Mouse (Mus musculus): ENCODE data around the gene Gm525. TPM values are rescaled to one million over a fixed set of nuclear protein-coding genes. Genes with fewer than 3 reads are reported as not detected.

Gene Gm525
- total and polyA plus RNA-seq, 3 experiments: not detected

DNA sequence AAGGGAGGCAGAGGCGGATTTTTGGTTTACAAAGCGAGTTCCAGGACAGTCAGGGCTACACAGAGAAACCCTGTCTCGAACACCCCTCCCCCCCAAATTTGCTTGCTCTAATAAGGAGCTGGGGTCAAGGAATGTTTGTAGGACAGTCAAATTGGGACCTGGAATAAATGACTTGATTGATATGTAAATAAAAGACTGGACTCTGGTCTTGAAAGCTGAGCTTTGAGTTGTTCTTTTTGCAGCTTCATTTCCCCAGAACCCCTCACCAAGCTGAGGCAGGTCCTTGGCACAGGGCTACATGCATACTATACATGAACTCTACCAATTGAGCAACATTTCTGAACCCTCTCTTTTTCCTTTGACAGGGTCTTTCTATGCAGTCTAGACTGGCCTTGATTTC is 27.6 kb upstream of the Gm525 start:
- H3K27me3 ChIP-seq (ENCODE audit: control insufficient read depth in 1 of 2, insufficient read depth in 2 of 2, low read length in 2 of 2): no peaks in the 10 kb centered on the region
- no peak overlapping the region for H3K27ac ChIP-seq (ENCODE audit: control insufficient read depth, low read depth, low read length)
- TF ChIP-seq ZNF384 (IDR thresholded peaks at IDR 0.05; ENCODE audit: low read depth, low read length) (no peak), MXI1 (IDR thresholded peaks at IDR 0.05; ENCODE audit: low read depth, low read length) (no peak), GATA1 (IDR thresholded peaks at IDR 0.05; ENCODE audit: low read depth, low read length) (no peak), TAL1 (IDR thresholded peaks at IDR 0.05; ENCODE audit: low read length) (no peak), NRF1 (IDR thresholded peaks at IDR 0.05; ENCODE audit: insufficient read depth, low read depth, low read length, poor library complexity, severe bottlenecking) (no peak), CTCF (IDR thresholded peaks at IDR 0.05 in 2 of 3, conservative IDR thresholded peaks at IDR 0.05 in 1 of 3; ENCODE audit: control insufficient read depth in 1 of 3, insufficient read depth in 1 of 3, low read depth in 2 of 3, low read length in 3 of 3, poor library complexity in 1 of 3, severe bottlenecking in 1 of 3) (no peak), MAZ (IDR thresholded peaks at IDR 0.05; ENCODE audit: low read depth, low read length) (no peak), BHLHE40 (IDR thresholded peaks at IDR 0.05; ENCODE audit: borderline replicate concordance, low read depth, low read length) (no peak), UBTF (IDR thresholded peaks at IDR 0.05; ENCODE audit: borderline replicate concordance, insufficient read depth, low read depth, low read length) (no peak), E2F4 (IDR thresholded peaks at IDR 0.05; ENCODE audit: borderline replicate concordance, low read depth, low read length) (no peak), MYC (IDR thresholded peaks at IDR 0.05; ENCODE audit: low read depth, low read length) (no peak), NELFE (IDR thresholded peaks at IDR 0.05; ENCODE audit: low read depth, low read length) (no peak), CHD2 (IDR thresholded peaks at IDR 0.05; ENCODE audit: low read length) (no peak)
- no peak overlapping the region for H3K9ac ChIP-seq (ENCODE audit: control insufficient read depth, low read depth, low read length, poor library complexity, severe bottlenecking)
- no peak for DNase-seq (ENCODE audit: low read depth, low spot score)
- H3K4me1 ChIP-seq (ENCODE audit: control insufficient read depth in 1 of 2, insufficient read depth in 2 of 2, low read length in 2 of 2): no peaks in the 10 kb centered on the region
- H3K36me3 ChIP-seq (ENCODE audit: control insufficient read depth in 1 of 2, insufficient read depth in 2 of 2, low read length in 2 of 2): peaks cover 0 to 10% of the 10 kb centered on the region in 2 experiments; a peak in 2 of 4 replicates
- H3K4me3 ChIP-seq (ENCODE audit: control insufficient read depth in 1 of 2, insufficient read depth in 1 of 2, low read depth in 2 of 2, low read length in 2 of 2): no peak overlapping the region
- no peaks in the 10 kb centered on the region for H3K9me3 ChIP-seq (replicated peaks; ENCODE audit: insufficient read depth, low read length)
- no peaks in the 10 kb centered on the region for H3K79me2 ChIP-seq (ENCODE audit: control insufficient read depth, insufficient read depth, low read length, poor library complexity)

DNA sequence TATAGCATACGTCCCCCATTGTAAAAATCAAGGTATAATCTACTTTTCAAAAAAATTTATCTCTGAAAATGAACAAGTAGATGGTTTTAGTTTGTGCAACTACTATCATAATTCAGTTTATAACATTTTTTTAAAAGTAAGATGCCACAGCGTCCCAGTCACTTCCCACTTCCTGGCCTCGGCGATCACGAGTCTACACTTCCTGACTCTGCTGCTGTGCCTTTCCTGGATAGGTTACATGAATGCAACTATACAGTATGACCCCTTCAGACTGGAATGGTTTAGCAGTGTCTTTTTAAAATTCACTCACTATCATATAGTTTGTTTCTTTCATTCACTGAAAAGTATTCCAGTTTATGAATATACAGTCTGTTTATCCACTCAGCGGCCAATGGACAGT is 21.9 kb upstream of the Gm525 start:
- TF ChIP-seq SIN3A (IDR thresholded peaks at IDR 0.05; ENCODE audit: low read length) (no peak), KAT2A (conservative IDR thresholded peaks at IDR 0.05; ENCODE audit: low read depth, low read length) (no peak), ZKSCAN1 (IDR thresholded peaks at IDR 0.05; ENCODE audit: low read depth, low read length) (no peak), POLR2A (IDR thresholded peaks at IDR 0.05; ENCODE audit: control insufficient read depth in 1 of 2, insufficient read depth in 1 of 2, low read depth in 1 of 2, low read length in 2 of 2, poor library complexity in 1 of 2) (no peak), MAZ (IDR thresholded peaks at IDR 0.05; ENCODE audit: low read depth, low read length) (no peak), MYC (IDR thresholded peaks at IDR 0.05; ENCODE audit: low read depth, low read length) (no peak), CTCF (IDR thresholded peaks at IDR 0.05 in 2 of 3, conservative IDR thresholded peaks at IDR 0.05 in 1 of 3; ENCODE audit: control insufficient read depth in 1 of 3, insufficient read depth in 1 of 3, low read depth in 2 of 3, low read length in 3 of 3, poor library complexity in 1 of 3, severe bottlenecking in 1 of 3) (no peak), USF1 (IDR thresholded peaks at IDR 0.05; ENCODE audit: low read depth, low read length) (no peak), MAX (IDR thresholded peaks at IDR 0.05; ENCODE audit: low read length) (no peak), RCOR1 (IDR thresholded peaks at IDR 0.05; ENCODE audit: low read depth, low read length) (no peak), ZC3H11A (IDR thresholded peaks at IDR 0.05; ENCODE audit: low read depth, low read length) (no peak), ETS1 (IDR thresholded peaks at IDR 0.05; ENCODE audit: low read depth, low read length) (no peak), BHLHE40 (IDR thresholded peaks at IDR 0.05; ENCODE audit: borderline replicate concordance, low read depth, low read length) (no peak), NELFE (IDR thresholded peaks at IDR 0.05; ENCODE audit: low read depth, low read length) (no peak), SMC3 (IDR thresholded peaks at IDR 0.05; ENCODE audit: low read depth, low read length) (no peak), GATA1 (IDR thresholded peaks at IDR 0.05; ENCODE audit: low read depth, low read length) (no peak), MAFK (IDR thresholded peaks at IDR 0.05; ENCODE audit: borderline replicate concordance, low read depth, low read length) (no peak), TBP (IDR thresholded peaks at IDR 0.05; ENCODE audit: low read depth, low read length) (no peak), MXI1 (IDR thresholded peaks at IDR 0.05; ENCODE audit: low read depth, low read length) (no peak), EP300 (IDR thresholded peaks at IDR 0.05; ENCODE audit: low read depth in 1 of 2, low read length in 2 of 2) (no peak)
- Histone ChIP-seq H3K4me3 (ENCODE audit: control insufficient read depth in 1 of 2, insufficient read depth in 1 of 2, low read depth in 2 of 2, low read length in 2 of 2) (no peak overlapping the region), H3K27ac (ENCODE audit: control insufficient read depth, low read depth, low read length) (no peak overlapping the region), H3K4me1 (ENCODE audit: control insufficient read depth in 1 of 2, insufficient read depth in 2 of 2, low read length in 2 of 2) (no peaks in the 10 kb centered on the region), H3K27me3 (ENCODE audit: control insufficient read depth in 1 of 2, insufficient read depth in 2 of 2, low read length in 2 of 2) (no peaks in the 10 kb centered on the region), H3K9ac (ENCODE audit: control insufficient read depth, low read depth, low read length, poor library complexity, severe bottlenecking) (no peak overlapping the region), H3K9me3 (replicated peaks; ENCODE audit: insufficient read depth, low read length) (no peaks in the 10 kb centered on the region), H3K36me3 (ENCODE audit: control insufficient read depth in 1 of 2, insufficient read depth in 2 of 2, low read length in 2 of 2) (peaks cover 0 to 18% of the 10 kb centered on the region in 2 experiments; a peak in 2 of 4 replicates), H3K79me2 (ENCODE audit: control insufficient read depth, insufficient read depth, low read length, poor library complexity) (no peaks in the 10 kb centered on the region)
- DNase-seq (ENCODE audit: low read depth, low spot score): no peak

Data from MEL (cell line).